Mouse (Mus musculus): ENCODE data around the gene Fn3krp. TPM values are rescaled to one million over a fixed set of nuclear protein-coding genes. Genes with fewer than 3 reads are reported as not detected.

The Fn3krp gene
- total RNA-seq (2014; rRNA removed; ENCODE audit: low replicate concordance): 7.0 and 12.4 TPM in 2 replicates
- polyA plus RNA-seq (2015; fragmentation: Nextera tagmentation; extraction: Ambion mirVana): 4.5 and 4.8 TPM in 2 replicates

DNA sequence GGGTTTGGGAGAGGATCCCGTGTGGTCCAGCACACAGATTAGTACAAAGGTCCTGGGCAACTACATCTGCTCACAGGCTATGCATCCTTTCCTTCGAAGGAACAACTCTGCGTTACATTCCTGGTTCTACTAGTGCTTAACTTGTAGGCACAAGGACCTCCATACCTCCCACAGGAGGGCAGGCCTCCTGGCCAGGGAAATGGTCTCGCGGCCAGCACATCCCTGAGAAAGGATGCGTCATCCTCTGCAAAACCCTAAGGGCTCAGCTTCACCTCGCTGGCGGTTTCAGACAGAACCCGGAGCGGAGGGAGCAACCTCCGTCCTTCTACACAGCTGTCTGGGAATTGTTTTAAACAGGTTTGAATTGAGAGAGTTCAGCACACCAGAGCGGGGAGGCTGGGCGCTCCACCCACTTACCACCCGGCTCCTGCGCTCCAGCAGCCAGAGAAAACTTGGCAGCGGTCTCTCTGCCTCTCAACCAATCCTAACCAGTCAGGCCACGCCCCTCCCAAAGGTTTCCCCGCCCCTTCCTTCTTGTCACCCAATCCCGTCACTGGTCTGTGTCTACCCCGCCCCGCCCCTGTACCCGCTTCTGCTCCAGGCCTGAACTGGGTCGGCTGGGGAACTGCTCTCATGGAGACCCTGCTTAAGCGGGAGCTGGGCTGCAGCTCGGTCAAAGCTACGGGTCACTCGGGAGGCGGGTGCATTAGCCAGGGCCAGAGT lies at the start of gene Fn3krp:
Gene Fn3krp, plus strand, starts transcription at position 572 of the 723 bp plus-strand sequence.
- H3K27ac ChIP-seq (ENCODE audit: low read depth): peak within 1 kb of the TSS; percentile 71
- peak; percentile 31 for TF ChIP-seq CTCF (IDR thresholded peaks at IDR 0.05; ENCODE audit: low read depth)
- no peak for TF ChIP-seq EP300 (IDR thresholded peaks at IDR 0.05; ENCODE audit: low read depth)
- no peaks in the 10 kb centered on the region for H3K27me3 ChIP-seq (ENCODE audit: control insufficient read depth, insufficient read depth, low read length)
- ATAC-seq (ENCODE audit: insufficient read depth, low read depth) (peak; percentile 100), DNase-seq (ENCODE audit: low spot score) (peak; percentile 99)
- peak within 1 kb of the TSS; percentile 86 for H3K4me2 ChIP-seq (ENCODE audit: low read depth, low read length)
- 2% methylated on average over 28 of the region's 28 CpGs for WGBS
- H3K4me3 ChIP-seq (ENCODE audit: low read depth, low read length): peak within 1 kb of the TSS; percentile 68
- H3K9me3 ChIP-seq (replicated peaks; ENCODE audit: control insufficient read depth, low read length): no peaks in the 10 kb centered on the region
- peaks cover 11% of the 10 kb centered on the region for H3K4me1 ChIP-seq (ENCODE audit: control insufficient read depth, insufficient read depth)
- H3K36me3 ChIP-seq (replicated peaks; ENCODE audit: control insufficient read depth, insufficient read depth, low read length): peaks cover 8% of the 10 kb centered on the region; the same call in 1 of the 2 replicates
- H3K9ac ChIP-seq (replicated peaks; ENCODE audit: low read depth, low read length): peak within 1 kb of the TSS; percentile 76

- Histone ChIP-seq H3K27me3 (ENCODE audit: control insufficient read depth, insufficient read depth, low read length) (no peaks in the 10 kb centered on the region), H3K9me3 (replicated peaks; ENCODE audit: control insufficient read depth, low read length) (no peaks in the 10 kb centered on the region), H3K4me2 (ENCODE audit: low read depth, low read length) (no peak overlapping the region), H3K4me1 (ENCODE audit: control insufficient read depth, insufficient read depth) (no peaks in the 10 kb centered on the region), H3K27ac (ENCODE audit: low read depth) (no peak overlapping the region), H3K4me3 (ENCODE audit: low read depth, low read length) (no peak overlapping the region), H3K9ac (replicated peaks; ENCODE audit: low read depth, low read length) (no peak overlapping the region), H3K36me3 (replicated peaks; ENCODE audit: control insufficient read depth, insufficient read depth, low read length) (no peaks in the 10 kb centered on the region)
- TF ChIP-seq EP300 (IDR thresholded peaks at IDR 0.05; ENCODE audit: low read depth): no peak
- no peak for TF ChIP-seq CTCF (IDR thresholded peaks at IDR 0.05; ENCODE audit: low read depth)
- WGBS: 43% methylated on average over 6 of the region's 6 CpGs
- DNase-seq (ENCODE audit: low spot score) (no peak), ATAC-seq (ENCODE audit: insufficient read depth, low read depth) (no peak)
These were observed 47.9 kb upstream of the Fn3krp start for GRCm38 (mm10) chr11:121373305-121373704.

GRCm38 (mm10) chr11:121378644-121379043 lies 42.6 kb upstream of the Fn3krp start:
- Histone ChIP-seq H3K4me2 (ENCODE audit: low read depth, low read length) (no peak overlapping the region), H3K4me3 (ENCODE audit: low read depth, low read length) (no peak overlapping the region), H3K27ac (ENCODE audit: low read depth) (no peak overlapping the region), H3K4me1 (ENCODE audit: control insufficient read depth, insufficient read depth) (no peaks in the 10 kb centered on the region), H3K9me3 (replicated peaks; ENCODE audit: control insufficient read depth, low read length) (no peaks in the 10 kb centered on the region), H3K36me3 (replicated peaks; ENCODE audit: control insufficient read depth, insufficient read depth, low read length) (no peaks in the 10 kb centered on the region), H3K9ac (replicated peaks; ENCODE audit: low read depth, low read length) (no peak overlapping the region), H3K27me3 (ENCODE audit: control insufficient read depth, insufficient read depth, low read length) (no peaks in the 10 kb centered on the region)
- no peak for DNase-seq (ENCODE audit: low spot score)
- ATAC-seq (ENCODE audit: insufficient read depth, low read depth): no peak
- TF ChIP-seq EP300 (IDR thresholded peaks at IDR 0.05; ENCODE audit: low read depth) (no peak), CTCF (IDR thresholded peaks at IDR 0.05; ENCODE audit: low read depth) (no peak)

DNA sequence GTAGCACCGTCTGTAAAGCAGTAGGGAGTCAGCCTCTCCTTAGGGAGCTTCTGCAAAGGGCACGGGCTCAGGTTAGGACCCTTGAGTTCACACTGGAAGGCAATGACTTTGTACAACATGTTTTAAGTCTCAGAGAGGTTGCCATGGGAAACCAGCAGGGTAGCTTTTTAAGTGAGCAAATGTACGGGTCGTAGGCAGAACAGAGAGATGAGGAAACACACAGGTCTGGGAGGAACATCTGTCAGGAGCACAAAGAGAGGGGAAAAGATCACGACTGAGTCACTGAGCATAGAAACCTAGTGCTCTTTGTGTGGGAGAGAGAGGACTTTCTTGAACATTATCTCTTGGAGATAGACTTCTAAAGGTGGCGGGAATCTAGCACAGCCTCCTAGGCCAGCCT lies 40.9 kb upstream of the Fn3krp start:
- no peak overlapping the region for H3K9ac ChIP-seq (replicated peaks; ENCODE audit: low read depth, low read length)
- H3K4me1 ChIP-seq (ENCODE audit: control insufficient read depth, insufficient read depth): no peaks in the 10 kb centered on the region
- no peaks in the 10 kb centered on the region for H3K9me3 ChIP-seq (replicated peaks; ENCODE audit: control insufficient read depth, low read length)
- 56% methylated on average over 6 of the region's 6 CpGs for WGBS
- DNase-seq (ENCODE audit: low spot score) (no peak), ATAC-seq (ENCODE audit: insufficient read depth, low read depth) (no peak)
- TF ChIP-seq EP300 (IDR thresholded peaks at IDR 0.05; ENCODE audit: low read depth) (no peak), CTCF (IDR thresholded peaks at IDR 0.05; ENCODE audit: low read depth) (no peak)
- H3K27me3 ChIP-seq (ENCODE audit: control insufficient read depth, insufficient read depth, low read length): no peaks in the 10 kb centered on the region
- no peak overlapping the region for H3K27ac ChIP-seq (ENCODE audit: low read depth)
- H3K4me3 ChIP-seq (ENCODE audit: low read depth, low read length): no peak overlapping the region
- H3K36me3 ChIP-seq (replicated peaks; ENCODE audit: control insufficient read depth, insufficient read depth, low read length): no peaks in the 10 kb centered on the region
- no peak overlapping the region for H3K4me2 ChIP-seq (ENCODE audit: low read depth, low read length)

DNA sequence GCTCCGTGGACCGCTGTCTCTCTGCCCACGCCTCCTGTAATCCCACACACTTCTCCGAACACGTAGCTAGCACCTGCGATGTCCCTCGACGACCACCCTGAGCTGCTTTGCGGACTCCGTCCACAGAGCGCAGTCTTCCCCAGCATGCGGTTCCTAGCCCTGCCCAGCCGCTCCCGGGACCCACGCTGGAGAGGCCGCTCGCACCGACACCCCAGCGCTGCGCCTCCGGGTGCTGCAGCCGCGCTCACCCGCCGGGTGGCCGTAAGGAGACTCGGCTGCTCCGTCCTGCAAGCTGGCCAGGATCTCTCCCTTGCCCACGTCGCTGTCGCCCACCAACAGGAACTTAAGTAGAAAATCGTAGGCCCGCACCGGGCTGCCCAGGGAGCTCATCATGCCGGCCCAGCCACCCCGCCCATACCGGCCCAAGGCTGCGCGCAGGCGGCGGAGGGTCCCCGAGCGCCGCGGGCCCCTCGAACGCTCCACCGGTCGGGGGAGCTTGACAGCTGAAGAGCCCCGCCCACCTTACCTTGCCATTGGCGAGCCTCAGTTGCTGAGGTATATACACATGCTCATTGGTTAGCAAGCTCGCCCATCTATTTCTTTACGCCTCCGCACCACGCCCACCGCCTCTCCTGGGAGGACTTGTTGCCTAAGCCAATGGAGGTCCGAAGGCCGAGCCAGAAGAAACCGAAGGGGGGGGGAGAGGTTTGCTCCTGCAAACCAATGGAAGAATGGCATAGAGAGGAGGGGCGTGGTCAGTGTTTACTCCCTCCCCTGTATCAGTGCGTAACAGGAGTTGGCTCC lies 33.2 kb upstream of the Fn3krp start, which contains the start of gene Rab40b:
Gene Rab40b, minus strand, starts transcription at position 502 of the 804 bp plus-strand sequence.
- Histone ChIP-seq H3K27ac (ENCODE audit: low read depth) (peak within 1 kb of the TSS; percentile 43; the same call in 1 of the 2 replicates), H3K9ac (replicated peaks; ENCODE audit: low read depth, low read length) (peak within 1 kb of the TSS; percentile 53), H3K36me3 (replicated peaks; ENCODE audit: control insufficient read depth, insufficient read depth, low read length) (no peaks in the 10 kb centered on the region), H3K4me1 (ENCODE audit: control insufficient read depth, insufficient read depth) (no peaks in the 10 kb centered on the region), H3K9me3 (replicated peaks; ENCODE audit: control insufficient read depth, low read length) (no peaks in the 10 kb centered on the region), H3K4me3 (ENCODE audit: low read depth, low read length) (peak within 1 kb of the TSS; percentile 78), H3K27me3 (ENCODE audit: control insufficient read depth, insufficient read depth, low read length) (no peaks in the 10 kb centered on the region), H3K4me2 (ENCODE audit: low read depth, low read length) (peak within 1 kb of the TSS; percentile 95)
- TF ChIP-seq CTCF (IDR thresholded peaks at IDR 0.05; ENCODE audit: low read depth) (no peak), EP300 (IDR thresholded peaks at IDR 0.05; ENCODE audit: low read depth) (no peak)
- ATAC-seq (ENCODE audit: insufficient read depth, low read depth): peak; percentile 96
- WGBS: under 1% methylated on average over 61 of the region's 61 CpGs
- DNase-seq (ENCODE audit: low spot score): peak; percentile 98

Data from heart, postnatal 0 days (tissue).